Mouse (Mus musculus) limb, embryonic 10.5 days (tissue): ENCODE measurements at regions not wholly inside any gene's neighbourhood (a gene's known extent, or its start where the extent isn't known, plus 50 kb on each side); places are given as distances from the start of the nearest gene placed in this dataset.

Source experiments
- DNase-seq: peaks from one replicate; pipeline ENCODE4 v3.0.0-alpha.2; 2017; ENCODE audit warnings: low spot score
- H3K27ac ChIP-seq: fragments of 300-500 bp; sonication (generic); 2 replicates; pipeline ENCODE4 v1.5.1; 2016; ENCODE audit warnings: mild to moderate bottlenecking
- H3K27me3 ChIP-seq: fragments of 300-500 bp; sonication (generic); 2 replicates; pipeline ENCODE4 v1.6.1; 2016; ENCODE audit warnings: low read depth, mild to moderate bottlenecking; ENCODE audit not compliant: poor library complexity, severe bottlenecking
- H3K36me3 ChIP-seq: fragments of 300-500 bp; sonication (generic); 2 replicates; pipeline ENCODE4 v1.6.1; 2016; ENCODE audit warnings: mild to moderate bottlenecking, moderate library complexity
- H3K4me1 ChIP-seq: fragments of 300-500 bp; sonication (generic); 2 replicates; pipeline ENCODE4 v1.6.1; 2016
- H3K4me3 ChIP-seq: fragments of 300-500 bp; sonication (generic); 2 replicates; pipeline ENCODE4 v1.5.1; 2016; ENCODE audit warnings: mild to moderate bottlenecking, moderate library complexity
- H3K9me3 ChIP-seq: fragments of 300-500 bp; sonication (generic); replicated peaks from 2 replicates; pipeline ENCODE4 v1.6.1; 2016; ENCODE audit warnings: mild to moderate bottlenecking
- WGBS: fragments of 180-500 bp; shearing (Covaris S2); methylation state at CpG from one replicate; pipeline ENCODE4 v1.1.7; 2016; 5-methylcytosine and 5-hydroxymethylcytosine counted together

DNA sequence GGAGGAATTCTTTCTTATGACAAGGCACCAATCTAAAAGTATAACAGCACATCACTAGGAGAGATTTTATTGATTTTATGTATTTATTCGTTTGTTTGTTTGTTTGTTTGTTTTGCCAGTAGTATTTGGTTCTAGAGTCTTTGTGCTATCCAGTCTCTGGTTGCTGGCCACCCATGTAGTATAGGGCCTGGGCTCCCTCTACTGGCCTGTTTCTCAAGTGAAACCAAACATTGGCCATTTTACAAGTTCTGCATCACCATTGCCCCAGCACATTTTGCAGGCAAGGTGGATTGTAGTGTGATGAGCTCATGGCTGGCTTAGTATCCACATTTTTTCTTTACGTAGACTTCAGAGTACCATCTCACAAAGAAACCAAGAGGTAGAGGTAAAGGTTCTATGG lies 376.9 kb upstream of the Luzp2 start:
- no peaks in the 10 kb centered on the region for H3K4me1 ChIP-seq
- no peak overlapping the region for H3K4me3 ChIP-seq
- H3K27ac ChIP-seq = no peak overlapping the region
- WGBS = 66% methylated on average over 2 of the region's 2 CpGs
- H3K27me3 ChIP-seq = no peaks in the 10 kb centered on the region
- H3K9me3 ChIP-seq = no peaks in the 10 kb centered on the region
- DNase-seq = peak; percentile 33
- no peaks in the 10 kb centered on the region for H3K36me3 ChIP-seq

GRCm38 (mm10) chr7:54491254-54491653 lies 344.0 kb upstream of the Luzp2 start:
- H3K4me3 ChIP-seq = no peak overlapping the region
- no peaks in the 10 kb centered on the region for H3K36me3 ChIP-seq
- H3K4me1 ChIP-seq = no peaks in the 10 kb centered on the region
- 98% methylated on average over 1 of the region's 1 CpGs for WGBS
- no peaks in the 10 kb centered on the region for H3K9me3 ChIP-seq
- H3K27ac ChIP-seq = no peak overlapping the region
- H3K27me3 ChIP-seq = no peaks in the 10 kb centered on the region
- no peak for DNase-seq

DNA sequence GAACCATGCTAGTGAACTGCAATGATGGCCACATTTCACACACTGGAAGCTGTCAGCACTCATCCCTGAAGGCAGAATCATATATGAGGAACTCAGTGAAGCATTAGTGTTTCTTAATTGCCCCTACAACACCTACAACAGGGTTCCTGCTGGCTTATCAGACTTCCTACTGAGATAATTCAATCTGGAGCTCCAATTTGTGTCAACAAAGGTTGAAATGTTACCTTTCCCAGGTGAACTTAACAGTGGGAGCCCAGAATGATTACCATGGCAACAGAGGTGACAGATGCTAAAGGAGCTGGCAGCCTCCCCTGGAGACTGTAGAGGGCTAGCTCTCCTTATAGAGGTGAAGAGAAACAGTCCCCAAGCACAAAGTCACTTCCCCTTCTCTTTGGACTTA lies 330.1 kb upstream of the Luzp2 start:
- H3K27me3 ChIP-seq = no peaks in the 10 kb centered on the region
- H3K4me1 ChIP-seq = no peaks in the 10 kb centered on the region
- no peaks in the 10 kb centered on the region for H3K36me3 ChIP-seq
- no peak overlapping the region for H3K27ac ChIP-seq
- no peak overlapping the region for H3K4me3 ChIP-seq
- DNase-seq = no peak
- H3K9me3 ChIP-seq = no peaks in the 10 kb centered on the region

DNA sequence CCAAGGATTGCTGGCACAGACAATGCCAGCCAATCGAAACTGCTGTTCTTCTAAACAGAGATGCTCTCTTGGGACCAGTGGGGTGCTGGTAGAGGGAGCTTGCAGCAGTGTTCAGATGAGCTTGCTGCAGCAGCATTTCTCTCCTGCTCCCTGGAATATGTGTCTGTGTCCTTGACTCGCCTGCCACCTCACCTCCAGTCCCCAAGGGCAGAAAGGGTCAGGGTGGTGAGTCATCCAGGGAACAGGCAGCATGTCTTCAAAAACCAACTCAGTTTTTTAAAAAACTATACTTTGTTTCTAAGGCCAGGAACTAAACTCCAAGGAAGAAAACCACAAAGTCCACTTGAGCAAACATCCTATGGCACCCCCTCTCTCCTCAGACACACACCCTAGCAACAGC lies 328.3 kb upstream of the Luzp2 start:
- Histone ChIP-seq H3K9me3 (no peaks in the 10 kb centered on the region), H3K36me3 (no peaks in the 10 kb centered on the region), H3K27me3 (no peaks in the 10 kb centered on the region), H3K27ac (no peak overlapping the region), H3K4me1 (no peaks in the 10 kb centered on the region), H3K4me3 (no peak overlapping the region)
- no peak for DNase-seq
- 71% methylated on average over 2 of the region's 2 CpGs for WGBS

- Histone ChIP-seq H3K9me3 (no peaks in the 10 kb centered on the region), H3K27ac (no peak overlapping the region), H3K4me1 (no peaks in the 10 kb centered on the region), H3K4me3 (no peak overlapping the region), H3K36me3 (no peaks in the 10 kb centered on the region), H3K27me3 (no peaks in the 10 kb centered on the region)
- WGBS = 84% methylated on average over 7 of the region's 7 CpGs
- DNase-seq = no peak
Measured at GRCm38 (mm10) chr7:54535693-54536092, 299.6 kb upstream of the Luzp2 start.

DNA sequence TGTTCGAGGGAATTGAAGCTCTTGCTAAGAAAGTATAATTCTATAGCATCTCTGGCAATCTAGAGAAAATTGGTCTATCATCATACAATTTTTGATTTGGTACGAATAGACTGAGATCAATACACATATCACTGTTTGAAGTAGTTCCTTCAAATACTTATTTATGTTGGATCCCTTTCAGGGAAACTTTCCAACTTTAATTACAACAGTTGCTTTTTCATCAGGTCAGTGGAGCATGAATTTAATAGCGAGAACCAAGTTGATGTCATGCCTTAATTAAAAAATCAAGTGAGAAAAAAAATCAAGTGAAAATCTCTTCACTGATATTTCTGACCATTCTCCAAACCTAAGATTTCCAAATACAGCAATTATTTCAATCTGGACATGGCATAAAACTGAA lies 277.9 kb upstream of the Luzp2 start:
- Histone ChIP-seq H3K4me3 (no peak overlapping the region), H3K4me1 (no peaks in the 10 kb centered on the region), H3K27me3 (no peaks in the 10 kb centered on the region), H3K27ac (no peak overlapping the region), H3K36me3 (no peaks in the 10 kb centered on the region), H3K9me3 (no peaks in the 10 kb centered on the region)
- WGBS = 90% methylated on average over 3 of the region's 3 CpGs
- DNase-seq = no peak

DNA sequence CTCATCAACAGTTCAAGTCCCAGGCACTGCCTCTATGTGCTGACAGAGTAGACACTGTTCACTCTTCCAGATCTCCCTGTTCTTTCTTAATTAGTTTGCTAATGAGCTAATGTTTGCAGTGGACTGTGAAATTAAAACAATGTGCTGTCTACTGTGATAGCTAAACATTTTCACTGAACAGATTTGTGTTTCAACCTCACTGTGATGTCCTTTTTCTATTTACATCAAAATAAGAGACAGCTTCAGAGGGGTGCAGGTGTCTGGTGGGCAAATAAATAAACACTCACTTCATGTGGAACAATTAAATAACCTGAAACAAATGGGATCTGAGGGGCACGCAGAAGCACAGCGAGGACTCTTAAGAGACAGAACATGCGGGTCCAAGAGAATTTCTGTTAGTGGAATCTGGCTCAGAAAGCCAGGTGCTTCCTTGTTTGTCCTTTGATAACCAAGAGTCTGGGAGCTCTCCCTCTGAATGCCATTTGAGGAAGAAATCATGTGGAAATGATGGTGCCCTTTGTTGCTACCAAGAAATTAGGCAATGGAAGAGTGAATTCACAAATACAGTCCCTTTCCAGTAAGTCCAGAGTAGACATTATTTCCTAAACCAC lies 269.6 kb upstream of the Luzp2 start:
- no peak for DNase-seq
- H3K27ac ChIP-seq = no peak overlapping the region
- no peak overlapping the region for H3K4me3 ChIP-seq
- H3K36me3 ChIP-seq = no peaks in the 10 kb centered on the region
- no peaks in the 10 kb centered on the region for H3K27me3 ChIP-seq
- no peaks in the 10 kb centered on the region for H3K4me1 ChIP-seq
- WGBS = 85% methylated on average over 3 of the region's 3 CpGs
- no peaks in the 10 kb centered on the region for H3K9me3 ChIP-seq

- WGBS = 94% methylated on average over 1 of the region's 1 CpGs
- Histone ChIP-seq H3K27ac (no peak overlapping the region), H3K27me3 (no peaks in the 10 kb centered on the region), H3K4me3 (no peak overlapping the region), H3K4me1 (no peaks in the 10 kb centered on the region), H3K9me3 (no peaks in the 10 kb centered on the region), H3K36me3 (no peaks in the 10 kb centered on the region)
- DNase-seq = no peak
Measured at GRCm38 (mm10) chr7:54599776-54600175, 235.5 kb upstream of the Luzp2 start.

GRCm38 (mm10) chr7:54622436-54622835 lies 212.9 kb upstream of the Luzp2 start:
- no peaks in the 10 kb centered on the region for H3K9me3 ChIP-seq
- no peaks in the 10 kb centered on the region for H3K36me3 ChIP-seq
- no peaks in the 10 kb centered on the region for H3K27me3 ChIP-seq
- no peak overlapping the region for H3K4me3 ChIP-seq
- 95% methylated on average over 2 of the region's 2 CpGs for WGBS
- DNase-seq = no peak
- H3K4me1 ChIP-seq = no peaks in the 10 kb centered on the region
- H3K27ac ChIP-seq = no peak overlapping the region

DNA sequence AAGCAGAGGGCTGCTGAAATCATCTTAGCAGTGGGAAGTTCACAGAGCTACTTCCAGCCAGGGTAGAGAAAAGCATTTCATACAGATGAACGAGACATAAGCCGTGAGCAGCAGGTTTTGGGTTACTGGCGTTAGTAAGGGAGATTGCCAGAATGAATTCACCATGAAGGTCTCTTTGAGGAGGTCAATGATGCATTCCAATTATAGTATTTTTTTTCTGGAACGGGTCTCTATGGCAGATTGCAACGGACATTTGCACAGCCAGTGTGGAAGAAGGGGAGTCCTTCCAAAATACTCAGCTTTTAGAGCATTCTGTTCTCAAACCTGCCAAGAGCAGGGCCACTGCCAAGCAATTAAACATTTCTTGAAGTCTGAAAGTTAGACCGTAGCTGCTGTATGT lies 201.4 kb upstream of the Luzp2 start:
- Histone ChIP-seq H3K36me3 (no peaks in the 10 kb centered on the region), H3K4me3 (no peak overlapping the region), H3K27me3 (no peaks in the 10 kb centered on the region), H3K27ac (no peak overlapping the region), H3K9me3 (no peaks in the 10 kb centered on the region), H3K4me1 (no peaks in the 10 kb centered on the region)
- 91% methylated on average over 6 of the region's 6 CpGs for WGBS
- no peak for DNase-seq

GRCm38 (mm10) chr7:54634348-54635035 lies 200.8 kb upstream of the Luzp2 start:
- WGBS = 93% methylated on average over 10 of the region's 10 CpGs
- Histone ChIP-seq H3K27ac (no peak overlapping the region), H3K9me3 (no peaks in the 10 kb centered on the region), H3K4me3 (no peak overlapping the region), H3K36me3 (no peaks in the 10 kb centered on the region), H3K27me3 (no peaks in the 10 kb centered on the region), H3K4me1 (no peaks in the 10 kb centered on the region)
- DNase-seq = no peak

DNA sequence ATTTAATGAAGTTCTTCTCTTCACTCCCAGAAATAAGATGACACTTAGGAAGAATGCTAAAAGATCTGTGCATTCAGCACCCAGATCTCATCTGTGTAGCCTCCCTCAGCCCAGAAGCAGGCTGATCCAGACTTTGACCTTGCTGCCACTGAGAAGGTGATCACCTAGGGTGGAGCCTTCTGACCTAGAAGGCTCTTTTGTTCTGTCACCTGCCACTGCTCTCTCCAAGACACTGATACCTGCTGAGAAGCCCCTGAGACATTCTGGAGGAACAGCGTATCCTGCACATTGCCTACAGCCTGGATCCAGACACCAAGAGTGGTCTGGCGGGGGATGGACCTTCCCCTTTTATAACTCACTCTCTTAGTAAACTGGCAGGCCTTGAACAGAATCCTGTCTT lies 190.0 kb upstream of the Luzp2 start:
- no peak overlapping the region for H3K27ac ChIP-seq
- no peaks in the 10 kb centered on the region for H3K4me1 ChIP-seq
- no peaks in the 10 kb centered on the region for H3K36me3 ChIP-seq
- H3K9me3 ChIP-seq = no peaks in the 10 kb centered on the region
- H3K4me3 ChIP-seq = no peak overlapping the region
- no peak for DNase-seq
- WGBS = 91% methylated on average over 2 of the region's 2 CpGs
- H3K27me3 ChIP-seq = no peaks in the 10 kb centered on the region

DNA sequence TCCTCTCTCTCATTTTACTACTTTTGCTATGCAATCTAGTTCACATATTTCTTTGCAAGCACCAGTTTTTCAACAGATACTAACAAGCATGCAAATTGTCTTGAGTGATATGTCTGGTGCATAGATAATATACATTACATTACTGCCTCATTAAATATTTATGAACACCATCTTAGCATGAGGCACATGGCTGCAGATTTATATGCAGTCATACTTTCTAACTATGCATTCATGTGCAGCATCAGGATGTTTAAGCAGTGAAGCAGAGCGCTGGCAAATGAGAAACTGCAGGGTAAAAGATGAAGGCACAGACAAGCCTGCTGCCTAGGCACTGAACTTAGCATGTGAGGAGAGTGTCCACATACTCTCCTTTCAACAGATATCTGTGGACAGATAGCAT lies 186.3 kb upstream of the Luzp2 start:
- Histone ChIP-seq H3K27ac (no peak overlapping the region), H3K27me3 (no peaks in the 10 kb centered on the region), H3K4me3 (no peak overlapping the region), H3K4me1 (no peaks in the 10 kb centered on the region), H3K9me3 (no peaks in the 10 kb centered on the region), H3K36me3 (no peaks in the 10 kb centered on the region)
- WGBS = 95% methylated on average over 1 of the region's 1 CpGs
- no peak for DNase-seq
